14 mouse cellular contexts compared by ENCODE assay signal in genomic region chr3:60745075-60745474, GRCm38 (mm10).
"Had no signal": no experiment of that assay in that cellular context is flagged by ENCODE, and none has a peak within 500 bp of the region (broad histone marks: within the 10 kb centered on the region; RNA-seq: fewer than 3 reads in every experiment).

No protein-coding gene starts in this region.

- H3K27ac ChIP-seq: kidney, embryonic 15.5 days; left cerebral cortex, adult 2 months; limb, embryonic 15.5 days; stomach, postnatal 0 days had no signal

- ATAC-seq: intestine, embryonic 16.5 days had no signal

- H3K4me1 ChIP-seq: kidney, embryonic 15.5 days; limb, embryonic 15.5 days; megakaryocyte, embryonic 14.5 days had no signal

- H3K27me3 ChIP-seq: kidney, embryonic 15.5 days; limb, embryonic 15.5 days; megakaryocyte, embryonic 14.5 days had no signal

- H3K36me3 ChIP-seq: kidney, embryonic 15.5 days; limb, embryonic 15.5 days had no signal

- H3K4me2 ChIP-seq: kidney, embryonic 15.5 days; limb, embryonic 15.5 days; lung, embryonic 14.5 days; midbrain, embryonic 11.5 days had no signal

- H3K4me3 ChIP-seq: kidney, embryonic 15.5 days; left cerebral cortex, adult 2 months; limb, embryonic 15.5 days; megakaryocyte, embryonic 14.5 days had no signal

- H3K9me3 ChIP-seq: kidney, embryonic 15.5 days; limb, embryonic 15.5 days had no signal

- DNase-seq: kidney, adult 2 months; kidney, postnatal 14 days; lung, embryonic 14.5 days; lung, postnatal 10 days; lung, postnatal 4 days; right cerebral cortex, postnatal 25 days; thymus, postnatal 14 days had no signal

- H3K9ac ChIP-seq: kidney, embryonic 15.5 days; limb, embryonic 15.5 days; lung, embryonic 14.5 days had no signal
